Mouse (Mus musculus) liver, embryonic 12.5 days (tissue): Measurements from ENCODE around the gene Pik3r1. TPM values are rescaled to one million over a fixed set of nuclear protein-coding genes. Genes with fewer than 3 reads are reported as not detected.
A peak's percentile ranks its signal among the peaks of the same experiment; 100 is the strongest.

Experiments
- ATAC-seq: fragments of 200-750 bp; cut with Nextera tagmentation; 2 replicates; pipeline ENCODE4 v1.8.0; 2017; ENCODE audit warnings: moderate number of reproducible peaks, mild to moderate bottlenecking, moderate library complexity
- H3K27ac ChIP-seq: fragments of 300-500 bp; sonication (generic); 2 replicates; pipeline ENCODE4 v1.5.1; 2016; ENCODE audit warnings: mild to moderate bottlenecking
- H3K27me3 ChIP-seq: fragments of 300-500 bp; sonication (generic); replicated peaks from 2 replicates; pipeline ENCODE4 v1.6.1; 2016; ENCODE audit warnings: mild to moderate bottlenecking, moderate library complexity
- H3K36me3 ChIP-seq: fragments of 300-500 bp; sonication (generic); 2 replicates; pipeline ENCODE4 v1.6.1; 2016; ENCODE audit warnings: mild to moderate bottlenecking, moderate library complexity
- H3K4me1 ChIP-seq: fragments of 300-500 bp; sonication (generic); 2 replicates; pipeline ENCODE4 v1.6.1; 2016
- H3K4me2 ChIP-seq: fragments of 300-500 bp; sonication (generic); 2 replicates; pipeline ENCODE4 v1.6.1; 2016; ENCODE audit warnings: mild to moderate bottlenecking, moderate library complexity
- H3K4me3 ChIP-seq: fragments of 300-500 bp; sonication (generic); 2 replicates; pipeline ENCODE4 v1.5.1; 2016; ENCODE audit warnings: mild to moderate bottlenecking, moderate library complexity
- H3K9ac ChIP-seq: fragments of 300-500 bp; sonication (generic); 2 replicates; pipeline ENCODE4 v1.6.1; 2016; ENCODE audit warnings: mild to moderate bottlenecking, moderate library complexity
- H3K9me3 ChIP-seq: fragments of 300-500 bp; sonication (generic); replicated peaks from 2 replicates; pipeline ENCODE4 v1.6.1; 2016; ENCODE audit warnings: mild to moderate bottlenecking, moderate library complexity
- WGBS: fragments of 180-500 bp; shearing (Covaris S2); methylation state at CpG from one replicate; pipeline ENCODE4 v1.1.7; 2016; ENCODE audit not compliant: insufficient replicate concordance; 5-methylcytosine and 5-hydroxymethylcytosine counted together
- polyA plus RNA-seq: library from polyadenylated mRNA; unstranded; fragments of >200 nt; fragmentation: Nextera tagmentation; extraction: Ambion mirVana; gene quantifications from 2 replicates; pipeline ENCODE4 v1.2.1, GENCODE M21; 2016

Gene Pik3r1
- polyA plus RNA-seq, 1 experiment from 2014 or later: 17.2 TPM

- no peaks in the 10 kb centered on the region for H3K27me3 ChIP-seq
- no peak for ATAC-seq
- no peak overlapping the region for H3K27ac ChIP-seq
These were observed 21.9 kb downstream of the Pik3r1 start for GRCm38 (mm10) chr13:101746012-101746595.

GRCm38 (mm10) chr13:101744943-101745342 lies 23.1 kb downstream of the Pik3r1 start:
- H3K9me3 ChIP-seq: no peaks in the 10 kb centered on the region
- ATAC-seq: no peak
- no peak overlapping the region for H3K4me3 ChIP-seq
- WGBS: 50% methylated on average over 5 of the region's 5 CpGs
- H3K4me2 ChIP-seq: no peak overlapping the region
- H3K4me1 ChIP-seq: peaks cover 43% of the 10 kb centered on the region
- H3K9ac ChIP-seq: no peak overlapping the region
- H3K27ac ChIP-seq: no peak overlapping the region
- no peaks in the 10 kb centered on the region for H3K27me3 ChIP-seq
- no peaks in the 10 kb centered on the region for H3K36me3 ChIP-seq

More at GRCm38 (mm10) chr13:101746012-101746595, 21.9 kb downstream of the Pik3r1 start:
- Histone ChIP-seq H3K4me3 (no peak overlapping the region), H3K4me2 (no peak overlapping the region), H3K4me1 (peaks cover 36% of the 10 kb centered on the region), H3K9me3 (no peaks in the 10 kb centered on the region), H3K36me3 (no peaks in the 10 kb centered on the region), H3K9ac (no peak overlapping the region)
- WGBS: 80% methylated on average over 8 of the region's 8 CpGs

GRCm38 (mm10) chr13:101744053-101744452 lies 24.0 kb downstream of the Pik3r1 start:
- no peak overlapping the region for H3K9ac ChIP-seq
- no peaks in the 10 kb centered on the region for H3K9me3 ChIP-seq
- ATAC-seq: no peak
- no peaks in the 10 kb centered on the region for H3K27me3 ChIP-seq
- no peak overlapping the region for H3K27ac ChIP-seq
- no peaks in the 10 kb centered on the region for H3K36me3 ChIP-seq
- H3K4me3 ChIP-seq: no peak overlapping the region
- 57% methylated on average over 2 of the region's 2 CpGs for WGBS
- peaks cover 45% of the 10 kb centered on the region for H3K4me1 ChIP-seq
- H3K4me2 ChIP-seq: no peak overlapping the region

- ATAC-seq: no peak
- Histone ChIP-seq H3K27ac (no peak overlapping the region; the same call in 1 of the 2 replicates), H3K4me3 (no peak overlapping the region), H3K36me3 (no peaks in the 10 kb centered on the region), H3K4me2 (no peak overlapping the region), H3K4me1 (peaks cover 50% of the 10 kb centered on the region), H3K9ac (no peak overlapping the region), H3K27me3 (no peaks in the 10 kb centered on the region), H3K9me3 (no peaks in the 10 kb centered on the region)
- 63% methylated on average over 8 of the region's 8 CpGs for WGBS
These were observed 24.8 kb downstream of the Pik3r1 start for GRCm38 (mm10) chr13:101743247-101743646.

GRCm38 (mm10) chr13:101742596-101742995 lies 25.4 kb downstream of the Pik3r1 start:
- no peak overlapping the region for H3K27ac ChIP-seq
- no peaks in the 10 kb centered on the region for H3K9me3 ChIP-seq
- H3K36me3 ChIP-seq: no peaks in the 10 kb centered on the region
- peaks cover 50% of the 10 kb centered on the region for H3K4me1 ChIP-seq
- no peak overlapping the region for H3K4me3 ChIP-seq
- no peak for ATAC-seq
- WGBS: 31% methylated on average over 6 of the region's 6 CpGs
- H3K9ac ChIP-seq: no peak overlapping the region
- no peaks in the 10 kb centered on the region for H3K27me3 ChIP-seq
- H3K4me2 ChIP-seq: peak overlapping the region; percentile 10; the same call in 1 of the 2 replicates

- WGBS: 73% methylated on average over 11 of the region's 11 CpGs
- no peaks in the 10 kb centered on the region for H3K36me3 ChIP-seq
- no peak overlapping the region for H3K4me3 ChIP-seq
- H3K27ac ChIP-seq: no peak overlapping the region
- no peaks in the 10 kb centered on the region for H3K27me3 ChIP-seq
- H3K4me2 ChIP-seq: no peak overlapping the region
- no peak overlapping the region for H3K9ac ChIP-seq
- H3K9me3 ChIP-seq: no peaks in the 10 kb centered on the region
- peaks cover 54% of the 10 kb centered on the region for H3K4me1 ChIP-seq
- no peak for ATAC-seq
These were observed 26.3 kb downstream of the Pik3r1 start for GRCm38 (mm10) chr13:101741530-101742309.

GRCm38 (mm10) chr13:101739732-101740381 lies 28.2 kb downstream of the Pik3r1 start:
- 0 out of 2 replicates have a peak overlapping the region, but pooled peaks have one; percentile 36 for H3K27ac ChIP-seq
- H3K9ac ChIP-seq: no peak overlapping the region
- 40% methylated on average over 4 of the region's 4 CpGs for WGBS
- H3K36me3 ChIP-seq: no peaks in the 10 kb centered on the region
- no peak for ATAC-seq
- H3K4me1 ChIP-seq: peaks cover 55% of the 10 kb centered on the region
- no peaks in the 10 kb centered on the region for H3K9me3 ChIP-seq
- H3K27me3 ChIP-seq: no peaks in the 10 kb centered on the region
- H3K4me3 ChIP-seq: no peak overlapping the region
- H3K4me2 ChIP-seq: no peak overlapping the region

GRCm38 (mm10) chr13:101738769-101739168 lies 29.2 kb downstream of the Pik3r1 start:
- 69% methylated on average over 6 of the region's 6 CpGs for WGBS
- ATAC-seq: no peak
- peaks cover 52% of the 10 kb centered on the region for H3K4me1 ChIP-seq
- no peak overlapping the region for H3K27ac ChIP-seq
- no peak overlapping the region for H3K4me3 ChIP-seq
- H3K4me2 ChIP-seq: no peak overlapping the region
- H3K9me3 ChIP-seq: no peaks in the 10 kb centered on the region
- H3K36me3 ChIP-seq: no peaks in the 10 kb centered on the region
- no peak overlapping the region for H3K9ac ChIP-seq
- no peaks in the 10 kb centered on the region for H3K27me3 ChIP-seq

GRCm38 (mm10) chr13:101736521-101737387 lies 31.3 kb downstream of the Pik3r1 start:
- Histone ChIP-seq H3K27me3 (no peaks in the 10 kb centered on the region), H3K36me3 (no peaks in the 10 kb centered on the region), H3K4me2 (peak overlapping the region; percentile 24), H3K4me1 (peaks cover 46% of the 10 kb centered on the region), H3K27ac (no peak overlapping the region), H3K9ac (no peak overlapping the region), H3K9me3 (no peaks in the 10 kb centered on the region), H3K4me3 (no peak overlapping the region)
- no peak for ATAC-seq
- WGBS: 42% methylated on average over 16 of the region's 16 CpGs

- no peaks in the 10 kb centered on the region for H3K36me3 ChIP-seq
- no peak overlapping the region for H3K9ac ChIP-seq
- no peaks in the 10 kb centered on the region for H3K27me3 ChIP-seq
- H3K4me3 ChIP-seq: no peak overlapping the region
- ATAC-seq: no peak
- H3K9me3 ChIP-seq: no peaks in the 10 kb centered on the region
- no peak overlapping the region for H3K4me2 ChIP-seq
- H3K27ac ChIP-seq: no peak overlapping the region
- H3K4me1 ChIP-seq: peaks cover 44% of the 10 kb centered on the region
- WGBS: 59% methylated on average over 8 of the region's 8 CpGs
These were observed 32.5 kb downstream of the Pik3r1 start for GRCm38 (mm10) chr13:101735364-101736120.

GRCm38 (mm10) chr13:101734227-101734626 lies 33.8 kb downstream of the Pik3r1 start:
- Histone ChIP-seq H3K4me1 (peaks cover 50% of the 10 kb centered on the region), H3K27ac (no peak overlapping the region), H3K27me3 (no peaks in the 10 kb centered on the region), H3K9me3 (no peaks in the 10 kb centered on the region), H3K4me2 (no peak overlapping the region), H3K9ac (no peak overlapping the region), H3K36me3 (no peaks in the 10 kb centered on the region), H3K4me3 (no peak overlapping the region)
- no peak for ATAC-seq
- WGBS: 74% methylated on average over 7 of the region's 7 CpGs
